Mouse (Mus musculus) cerebellum, postnatal 10 days (tissue): ENCODE measurements around the gene Padi3.

Source experiments
- DNase-seq, 2 experiments: peaks; one replicate each; pipeline ENCODE4 v3.0.0; 2021; ENCODE audit warnings: mixed read lengths in 2 of 2

Padi3 gene

DNA sequence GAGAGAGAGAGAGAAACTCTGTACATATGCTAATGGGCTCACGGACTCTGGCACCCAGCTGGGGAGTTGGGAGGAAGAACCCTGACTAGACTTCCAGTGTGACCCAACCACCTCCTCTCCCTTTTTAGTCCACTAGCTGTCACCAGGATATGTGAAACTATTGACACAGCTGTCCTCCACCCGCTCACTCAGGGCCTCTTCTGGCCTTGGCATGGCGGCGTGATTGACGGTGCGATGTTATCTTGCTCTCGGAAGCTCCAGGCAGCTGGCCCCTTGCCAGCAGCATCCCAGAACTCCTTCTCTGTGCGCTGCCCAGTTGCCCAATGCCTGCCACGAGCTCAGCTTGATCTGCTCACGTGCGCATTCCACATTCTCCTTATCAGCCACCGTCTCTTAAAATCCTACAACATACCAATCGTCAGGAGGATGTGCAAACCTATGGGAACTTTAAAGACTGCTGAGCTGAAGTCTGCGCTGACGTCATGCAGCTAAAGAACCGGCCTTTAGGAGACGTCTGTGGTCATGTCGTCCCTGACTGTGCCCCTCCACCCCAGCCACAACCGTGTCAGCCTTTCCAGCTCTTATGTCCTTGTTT lies 30.5 kb downstream of the Padi3 start:
- DNase-seq = peak; percentile 54 to 63

DNA sequence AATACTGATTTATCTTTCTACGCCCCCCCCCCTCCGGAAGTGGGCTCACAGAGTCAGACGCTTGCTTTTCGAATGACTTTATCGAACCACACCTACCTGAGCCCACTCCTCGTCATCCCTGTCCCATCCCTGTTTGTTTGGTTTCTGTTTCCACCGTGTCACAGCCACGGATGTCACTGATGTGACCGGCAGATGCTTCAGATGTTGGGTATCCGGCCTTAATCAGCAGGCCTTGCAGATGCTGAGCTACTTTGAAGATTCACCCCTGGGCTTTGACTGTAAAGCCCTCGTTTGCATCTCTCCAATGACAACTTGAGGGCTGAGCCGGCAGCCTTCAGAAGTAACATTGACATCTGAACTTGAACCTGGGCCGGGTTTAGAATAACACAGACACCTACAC lies 33.8 kb downstream of the Padi3 start:
- DNase-seq = no peak

DNA sequence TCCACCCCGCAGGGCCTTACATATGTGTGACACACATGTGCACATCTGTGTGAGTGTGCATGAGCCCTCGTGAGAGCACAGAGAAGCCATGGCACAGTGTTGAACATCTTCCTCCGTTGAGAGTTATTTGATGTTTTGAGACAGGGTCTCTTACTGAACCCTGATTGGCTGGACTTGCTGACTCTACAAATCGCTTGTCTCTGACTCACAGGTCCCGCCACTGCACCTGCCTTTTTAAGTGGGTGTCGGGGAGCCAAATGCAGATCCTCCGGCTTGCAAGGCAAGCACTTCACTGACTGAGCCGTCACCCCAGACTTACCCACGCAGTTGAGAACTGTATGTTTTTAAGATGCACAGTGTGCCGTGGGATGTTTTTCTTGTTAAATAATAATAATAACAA lies 34.6 kb downstream of the Padi3 start:
- no peak for DNase-seq

DNA sequence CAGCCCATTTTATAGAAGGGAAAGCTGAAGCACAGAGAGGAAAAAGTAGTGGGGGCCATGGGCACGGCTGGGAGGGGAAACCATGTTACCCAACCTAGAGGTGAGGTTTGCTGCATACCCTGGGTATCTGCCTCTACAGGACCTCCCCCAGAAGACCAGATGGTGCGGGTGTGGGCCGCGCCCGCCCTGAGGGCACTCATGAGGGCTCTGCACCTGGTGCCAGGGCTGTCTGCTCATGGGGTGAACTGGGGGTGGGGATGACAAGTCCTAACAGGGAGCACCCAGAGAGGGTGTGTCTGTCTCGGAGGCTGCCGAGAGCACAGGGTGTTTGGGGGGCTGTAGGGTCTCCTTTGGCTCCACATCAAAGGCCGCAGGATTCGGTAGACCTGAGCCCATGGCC lies 35.6 kb downstream of the Padi3 start:
- peak in 1 of 2 experiments; percentile 22 for DNase-seq

DNA sequence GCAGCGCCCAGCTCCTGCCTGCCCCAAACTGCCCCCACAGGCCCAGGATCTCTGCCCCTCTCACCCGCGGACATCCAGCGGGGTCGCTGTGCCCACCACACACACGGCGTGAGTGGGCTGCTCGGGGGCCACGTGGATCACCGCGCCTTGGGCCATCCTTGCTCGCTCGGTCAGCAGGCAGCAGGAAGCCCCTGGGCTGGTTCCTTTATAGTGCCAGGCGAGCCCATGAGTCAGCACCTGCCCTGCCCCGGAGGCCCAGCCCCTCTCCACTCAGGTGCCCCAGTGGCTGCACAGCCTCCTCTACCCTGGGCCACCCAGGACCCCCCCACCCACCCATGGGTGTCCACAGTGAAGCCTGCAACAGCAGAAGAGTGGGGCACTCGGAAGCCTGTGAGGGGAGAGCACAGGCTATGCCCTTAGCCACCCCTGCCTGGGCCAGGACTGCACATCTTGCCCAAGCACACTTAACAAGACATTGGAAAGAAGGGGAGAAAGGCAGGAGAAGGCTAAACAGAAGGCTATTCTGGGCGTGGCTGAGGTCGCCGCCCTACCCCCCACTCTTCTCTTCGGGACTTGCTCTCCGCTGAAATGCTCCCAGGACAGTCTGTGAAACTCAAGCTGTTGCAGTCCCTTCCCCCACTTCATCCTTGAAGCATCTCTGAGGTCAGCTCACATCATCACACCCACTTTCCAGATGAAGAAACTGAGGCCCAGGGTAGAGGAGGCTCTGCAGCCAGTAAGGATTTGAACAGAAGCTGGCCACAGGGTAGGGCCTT lies 36.2 kb downstream of the Padi3 start, which contains the start of gene Padi4:
TSS of gene Padi4 (minus strand) at position 212 of the 776 bp plus-strand sequence.
- DNase-seq = no peak

DNA sequence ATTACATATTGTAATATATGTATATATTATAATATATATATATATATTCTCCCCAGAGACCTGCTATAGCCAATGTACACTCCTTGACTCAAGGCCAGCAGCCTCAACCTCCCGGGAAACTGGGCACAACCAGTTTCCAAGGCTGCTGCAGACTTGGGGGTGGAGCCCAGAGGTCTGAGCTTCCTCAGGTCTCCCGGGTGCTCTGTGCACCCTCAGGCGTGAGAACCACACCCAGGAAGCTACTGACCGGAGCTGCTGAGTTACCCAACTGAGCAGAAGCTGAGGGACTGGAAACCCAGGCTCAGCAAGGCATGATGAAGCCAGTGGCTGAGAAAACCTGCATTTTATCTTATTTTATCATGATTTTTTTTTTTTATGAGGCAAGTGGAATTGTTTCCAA lies 39.4 kb downstream of the Padi3 start:
- DNase-seq = no peak

DNA sequence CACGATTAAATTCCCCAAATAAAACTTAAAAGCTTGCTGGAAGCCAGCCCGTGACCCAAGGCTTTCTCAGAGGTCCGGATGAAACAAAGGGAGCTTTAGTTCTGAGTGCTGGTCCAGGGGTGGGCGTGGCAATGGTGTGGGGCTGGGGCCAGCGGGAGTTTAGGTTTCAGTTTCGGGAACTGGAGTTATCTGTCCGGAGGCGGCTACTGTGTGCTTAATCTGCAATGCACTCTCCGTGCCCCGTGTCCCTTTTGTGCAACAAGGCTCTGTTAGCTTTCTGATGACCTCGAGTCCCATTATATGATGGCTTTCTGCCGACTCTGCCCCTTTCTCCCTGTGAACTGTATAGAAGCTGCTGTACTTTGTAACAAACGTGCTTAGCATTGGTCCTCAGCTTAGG lies 40.0 kb downstream of the Padi3 start:
- DNase-seq = no peak

DNA sequence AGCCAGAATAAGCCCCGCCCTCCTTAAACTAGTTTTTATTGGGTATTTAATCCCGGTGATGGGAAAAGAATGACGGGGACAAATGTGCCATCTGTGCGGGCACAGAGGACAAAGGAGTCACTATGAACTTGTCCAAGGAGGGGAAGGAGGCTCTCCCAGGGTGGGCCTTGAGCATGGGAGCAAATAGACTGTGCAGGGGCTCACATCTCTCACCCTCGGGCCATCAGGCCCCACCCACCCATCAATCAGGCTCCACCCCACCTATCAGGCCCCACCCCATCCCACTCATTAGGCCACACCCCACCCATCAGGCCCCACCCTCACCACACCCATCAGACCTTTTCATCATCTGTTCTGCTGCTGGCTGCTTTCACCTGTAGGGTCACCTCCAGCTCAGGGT lies 41.5 kb downstream of the Padi3 start:
- DNase-seq = no peak

DNA sequence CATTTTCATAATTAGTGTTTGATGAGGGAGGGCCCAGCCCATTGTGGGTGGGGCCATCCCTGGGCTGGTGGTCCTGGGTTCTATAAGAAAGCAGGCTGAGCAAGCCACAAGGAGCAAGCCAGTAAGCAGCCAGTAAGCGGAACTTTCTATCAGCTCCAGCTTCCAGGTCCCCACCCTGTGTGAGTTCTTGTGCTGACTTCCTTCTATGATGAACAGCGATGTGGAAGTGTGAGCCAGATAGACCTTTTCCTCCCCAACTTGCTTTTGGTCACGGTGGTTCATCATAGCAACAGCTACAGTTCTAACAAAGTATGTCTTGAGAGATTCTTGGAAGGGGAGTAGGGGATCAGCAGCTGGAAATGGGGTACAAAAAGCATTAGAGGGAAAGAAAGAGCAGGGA lies 44.5 kb downstream of the Padi3 start:
- no peak for DNase-seq

DNA sequence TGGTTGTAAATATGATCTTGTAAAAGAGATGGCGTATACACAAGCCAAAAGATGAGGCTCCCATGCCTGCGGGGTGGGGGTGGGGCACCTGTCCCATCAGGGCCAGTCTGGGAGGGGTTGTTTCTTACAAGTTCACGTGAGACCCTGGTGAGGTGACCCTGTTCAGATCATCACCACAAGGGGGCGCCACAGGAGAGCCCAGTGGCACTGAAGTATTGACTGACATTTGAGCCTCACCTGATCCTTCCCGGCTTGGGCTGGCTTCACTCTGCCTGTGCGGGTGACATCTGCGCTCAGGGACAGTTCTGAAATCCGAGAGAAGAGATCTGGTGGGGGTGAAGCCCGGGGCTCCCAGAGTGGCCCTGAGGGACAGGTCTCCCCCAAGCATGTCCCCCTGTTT lies 47.3 kb downstream of the Padi3 start:
- DNase-seq = peak; percentile 64 to 72

DNA sequence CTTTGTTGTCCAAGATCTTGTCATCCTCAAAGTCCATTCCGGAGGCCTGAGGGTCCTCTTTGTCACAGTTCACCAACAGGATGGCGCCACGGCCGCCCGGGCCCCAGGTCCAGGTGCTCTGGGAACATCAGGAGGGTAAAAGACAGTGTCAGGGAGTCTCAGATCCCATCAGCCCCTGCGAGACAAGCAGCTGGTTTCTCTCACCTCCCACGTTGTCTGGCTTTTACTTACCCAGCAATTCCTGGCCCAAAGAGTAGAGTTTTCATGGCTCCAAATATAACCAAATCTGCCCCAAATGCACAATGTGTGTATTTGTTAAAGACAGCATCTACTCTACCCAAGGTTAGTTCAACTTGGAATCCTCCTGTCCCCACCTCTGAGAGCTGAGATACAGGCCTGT lies 48.8 kb downstream of the Padi3 start:
- no peak for DNase-seq

DNA sequence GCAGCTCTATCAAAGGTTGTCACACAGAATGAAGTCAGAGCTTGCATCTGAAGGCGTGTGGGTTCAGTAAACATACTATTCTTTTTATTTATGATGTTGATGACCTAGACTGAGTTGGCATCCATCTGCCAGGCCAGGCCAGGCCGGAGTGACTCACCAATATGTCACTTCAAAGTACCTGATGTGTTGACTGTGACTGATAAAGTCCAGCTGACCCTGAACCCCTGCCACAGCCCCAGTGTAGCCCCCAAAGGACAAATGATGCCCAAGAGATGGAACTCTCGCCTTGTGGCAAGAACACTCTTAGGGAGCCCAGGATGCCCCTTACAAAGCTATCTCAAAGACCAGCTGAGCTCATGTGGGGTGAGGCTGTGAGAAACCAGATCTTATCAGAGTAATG lies 54.6 kb downstream of the Padi3 start:
- DNase-seq = no peak

DNA sequence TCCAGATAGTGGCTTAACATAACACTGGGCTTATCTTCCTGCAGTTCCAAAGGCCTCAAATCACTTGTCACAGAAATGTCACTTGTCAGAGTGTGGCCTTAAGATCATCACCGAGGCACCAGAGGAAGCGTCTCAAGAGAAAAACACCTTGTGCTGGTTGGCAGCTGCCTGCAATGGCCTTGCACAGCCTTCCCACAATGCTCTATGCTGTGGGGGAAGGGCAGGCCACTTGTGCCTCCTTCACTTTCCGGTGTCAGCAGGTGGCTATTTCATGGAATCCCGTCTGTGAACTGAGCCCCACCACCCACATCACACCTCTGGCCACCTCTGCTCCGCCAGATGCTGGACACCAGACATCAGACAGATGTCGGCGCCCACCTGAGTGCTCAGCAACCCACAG lies 57.1 kb downstream of the Padi3 start:
- DNase-seq = no peak

DNA sequence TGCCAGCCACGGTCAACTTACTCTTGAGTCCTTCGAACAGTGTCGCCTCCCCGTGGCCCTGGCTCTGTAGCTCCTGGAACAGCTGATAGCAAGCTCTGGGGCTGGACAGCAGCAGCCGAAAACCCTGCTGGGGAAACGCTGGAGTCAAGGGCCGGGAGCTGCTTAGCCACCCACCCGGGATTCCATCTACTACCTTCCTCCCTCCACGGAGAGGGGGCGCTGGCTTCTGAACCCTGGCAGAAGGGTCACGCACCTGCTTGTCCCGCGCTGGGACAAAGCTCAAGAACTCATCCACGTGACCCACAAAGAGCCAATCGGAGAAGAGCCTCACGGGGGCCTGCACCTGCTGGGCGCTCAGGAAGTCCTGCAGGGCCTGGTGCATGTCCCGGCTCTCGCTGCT lies 60.1 kb downstream of the Padi3 start:
- peak; percentile 31 to 34 for DNase-seq

DNA sequence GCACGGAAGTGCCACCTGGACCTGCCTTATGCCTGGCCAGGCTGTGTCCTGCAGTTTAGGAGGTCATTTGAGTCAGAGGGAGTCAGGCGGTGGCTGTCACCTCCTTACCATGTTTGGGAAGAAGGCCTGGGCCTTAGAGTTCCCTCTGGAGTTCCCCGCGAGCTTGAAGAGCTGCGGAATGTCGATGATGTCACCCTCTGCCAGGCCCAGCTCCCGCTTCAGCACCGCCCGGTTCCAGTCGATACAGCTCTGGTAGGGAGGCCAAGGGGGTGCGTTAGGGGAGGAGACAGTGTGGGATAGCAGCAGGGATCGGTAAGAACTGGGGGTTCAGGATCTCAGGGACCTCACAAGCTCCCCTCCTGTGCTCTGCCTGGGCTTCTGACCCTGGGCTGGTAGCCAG lies 62.5 kb downstream of the Padi3 start:
- no peak for DNase-seq

DNA sequence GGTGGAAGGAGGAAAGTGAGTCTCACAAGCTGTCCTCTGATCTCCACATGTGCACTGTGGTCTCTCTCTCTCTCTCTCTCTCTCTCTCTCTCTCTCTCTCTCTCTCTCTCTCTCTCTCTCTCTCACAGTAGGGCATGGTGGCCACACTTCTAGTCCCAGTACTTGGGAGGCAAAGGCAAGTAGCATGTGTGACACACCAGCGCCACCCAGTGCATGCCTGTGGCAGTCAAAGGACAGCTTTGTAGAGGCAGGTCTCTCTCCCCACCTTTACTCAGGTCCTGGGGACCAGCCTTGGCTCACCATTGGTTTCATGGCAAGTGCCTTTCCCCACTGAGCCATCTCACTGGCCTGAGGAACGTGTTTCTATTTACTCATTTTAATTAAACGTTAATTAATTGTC lies 65.8 kb downstream of the Padi3 start:
- DNase-seq = peak; percentile 77

DNA sequence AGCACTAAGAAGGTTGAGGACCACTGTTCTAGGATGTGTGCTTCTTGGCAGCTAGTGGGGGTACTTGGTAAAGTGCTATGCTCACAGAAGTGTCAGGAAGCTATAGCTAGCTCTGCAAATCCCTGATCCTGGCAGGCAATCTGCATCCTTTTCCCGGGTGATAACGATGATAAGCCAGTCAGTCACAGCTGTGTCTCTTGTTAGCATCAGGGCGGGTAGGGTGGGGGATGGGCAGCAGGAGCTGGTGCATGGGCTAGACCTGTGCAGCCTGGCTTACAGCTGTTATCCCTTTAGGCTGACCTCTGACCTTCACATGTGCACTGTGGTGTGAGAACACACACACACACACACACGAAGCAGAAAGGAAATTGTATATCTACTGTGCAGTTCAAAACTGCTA lies 67.4 kb downstream of the Padi3 start:
- no peak for DNase-seq

DNA sequence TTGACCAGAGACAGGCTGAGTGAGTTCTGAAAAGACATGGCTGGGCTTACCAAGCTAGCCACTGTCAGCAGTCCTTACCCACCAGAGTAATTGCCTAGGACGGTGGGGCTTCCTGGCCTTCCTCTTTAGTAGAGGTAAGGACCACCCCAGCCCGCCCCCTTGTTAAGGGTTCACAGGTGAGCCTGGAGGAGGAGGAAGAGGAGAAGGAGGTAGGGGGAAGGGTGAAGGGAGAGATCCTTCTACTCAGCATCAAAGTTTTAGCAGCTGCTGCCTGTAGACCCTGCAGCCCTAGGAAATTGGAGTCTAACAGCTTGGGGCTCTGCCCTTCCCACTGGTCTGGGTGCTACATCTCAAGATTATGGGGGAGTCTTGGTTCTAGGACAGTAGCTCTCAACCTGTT lies 67.9 kb downstream of the Padi3 start, which contains the start of gene Padi6:
TSS of gene Padi6 (minus strand) at position 101 of the 400 bp plus-strand sequence.
- DNase-seq = no peak

DNA sequence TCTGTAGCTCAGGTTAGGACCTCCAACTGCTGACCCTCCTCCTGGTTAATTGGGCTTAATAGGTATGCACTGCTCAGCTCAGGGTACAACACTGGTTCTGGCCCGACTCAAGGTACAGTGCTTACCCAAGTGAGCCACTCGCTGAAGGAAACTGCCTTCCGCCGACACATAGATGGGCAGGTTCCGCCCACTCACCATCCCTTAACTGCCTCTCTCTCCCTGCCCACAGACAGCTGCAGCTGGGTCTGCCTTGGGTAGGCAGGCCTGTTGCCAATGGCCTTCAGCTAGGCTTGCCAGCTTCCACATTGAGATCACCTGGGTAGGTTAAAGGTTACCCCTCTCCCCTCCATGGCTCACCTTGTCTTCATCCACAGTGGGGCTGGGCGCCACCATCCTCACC lies 69.0 kb downstream of the Padi3 start:
- DNase-seq = no peak

DNA sequence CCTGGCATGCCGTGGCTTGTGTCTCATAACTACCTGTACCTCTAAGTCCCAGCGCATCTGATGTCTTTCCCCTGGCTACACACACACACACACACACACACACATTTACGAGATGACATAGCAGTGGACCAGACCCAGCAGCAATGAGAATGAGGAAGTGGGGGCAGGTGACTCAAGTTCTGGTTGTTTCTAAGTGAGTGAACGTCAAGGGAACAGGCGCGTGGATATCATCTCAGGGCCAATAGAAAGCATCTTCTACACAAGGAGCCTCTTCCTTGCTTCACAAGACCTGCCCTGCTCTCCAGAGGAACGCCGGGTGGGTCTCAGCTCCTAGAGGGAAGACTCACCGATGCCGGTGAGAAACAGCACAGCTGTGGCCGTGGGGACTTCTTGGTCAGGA lies 69.8 kb downstream of the Padi3 start:
- no peak for DNase-seq
